Mouse (Mus musculus): ENCODE measurements around the gene C130026I21Rik.
"Not testable (repeated sequence)": the region's sequence is repeated elsewhere in the genome, so short reads cannot be mapped to it uniquely, and the experiment has no call there.

- TF ChIP-seq GATA1 (IDR thresholded peaks at IDR 0.05; ENCODE audit: borderline replicate concordance, low read length); FLI1 (IDR thresholded peaks at IDR 0.05; ENCODE audit: low read length): not testable (repeated sequence)
Observed at GRCm38 (mm10) chr1:85106013-85106412, 164.4 kb downstream of the C130026I21Rik start.
